Mouse (Mus musculus): ENCODE results near the gene Phex. TPM values are rescaled to one million over a fixed set of nuclear protein-coding genes. Genes with fewer than 3 reads are reported as not detected.

Phex gene
- polyA plus RNA-seq, 1 experiment from 2014 or later = 0.23 TPM

DNA sequence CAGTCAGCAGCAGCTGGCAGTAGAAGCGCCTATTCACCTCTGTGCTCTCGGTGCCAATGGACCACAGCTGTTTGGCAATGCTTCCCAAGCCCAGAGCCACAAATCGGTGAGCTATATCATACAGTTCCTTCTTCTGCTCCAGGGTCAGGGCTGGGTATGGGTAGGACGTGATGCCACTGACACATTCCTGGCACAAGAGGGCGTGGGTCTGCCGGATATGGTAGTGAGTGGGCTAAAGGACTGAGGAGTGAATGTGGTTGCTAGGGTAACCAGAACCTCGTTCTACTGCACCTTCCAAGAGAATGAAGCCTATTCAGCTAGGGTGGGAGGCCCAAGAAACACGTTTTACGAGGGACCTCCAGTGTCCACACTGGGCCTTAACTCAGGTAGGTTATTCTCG, 36.3 kb downstream of the Phex start:
- Histone ChIP-seq H3K36me3 (no peaks in the 10 kb centered on the region), H3K9ac (no peak overlapping the region), H3K4me3 (no peak overlapping the region), H3K9me3 (replicated peaks) (no peaks in the 10 kb centered on the region), H3K4me2 (no peak overlapping the region), H3K27ac (no peak overlapping the region), H3K27me3 (no peaks in the 10 kb centered on the region), H3K4me1 (replicated peaks) (no peaks in the 10 kb centered on the region)
- ATAC-seq (replicated peaks; ENCODE audit: insufficient number of reproducible peaks, insufficient read depth, low FRiP score, low read depth) = no peak
- WGBS = 54% methylated on average over 10 of the region's 10 CpGs

DNA sequence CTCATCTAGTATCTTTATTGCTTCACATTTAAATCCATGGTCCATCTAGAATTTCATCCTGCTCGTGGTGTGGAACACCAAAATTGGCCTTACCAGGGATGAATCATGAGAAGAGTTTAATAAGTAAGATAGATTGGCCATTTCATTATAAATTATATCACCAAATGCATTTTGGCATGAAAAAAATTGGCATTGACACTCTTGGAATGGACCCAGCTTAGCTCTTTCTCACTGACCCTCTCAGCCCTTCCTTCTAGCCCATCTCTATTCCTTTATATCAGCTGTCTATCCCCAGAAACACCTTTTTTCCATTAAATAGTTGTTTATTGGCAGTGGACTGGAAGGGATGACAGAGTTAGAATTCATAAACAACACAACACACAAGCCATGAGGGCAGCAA, 37.7 kb downstream of the Phex start:
- H3K9ac ChIP-seq = no peak overlapping the region
- no peak overlapping the region for H3K4me2 ChIP-seq
- WGBS = 50% methylated on average over 1 of the region's 1 CpGs
- no peaks in the 10 kb centered on the region for H3K36me3 ChIP-seq
- no peak overlapping the region for H3K4me3 ChIP-seq
- no peaks in the 10 kb centered on the region for H3K27me3 ChIP-seq
- no peaks in the 10 kb centered on the region for H3K9me3 ChIP-seq (replicated peaks)
- H3K4me1 ChIP-seq (replicated peaks) = no peaks in the 10 kb centered on the region
- ATAC-seq (replicated peaks; ENCODE audit: insufficient number of reproducible peaks, insufficient read depth, low FRiP score, low read depth) = no peak
- H3K27ac ChIP-seq = no peak overlapping the region

DNA sequence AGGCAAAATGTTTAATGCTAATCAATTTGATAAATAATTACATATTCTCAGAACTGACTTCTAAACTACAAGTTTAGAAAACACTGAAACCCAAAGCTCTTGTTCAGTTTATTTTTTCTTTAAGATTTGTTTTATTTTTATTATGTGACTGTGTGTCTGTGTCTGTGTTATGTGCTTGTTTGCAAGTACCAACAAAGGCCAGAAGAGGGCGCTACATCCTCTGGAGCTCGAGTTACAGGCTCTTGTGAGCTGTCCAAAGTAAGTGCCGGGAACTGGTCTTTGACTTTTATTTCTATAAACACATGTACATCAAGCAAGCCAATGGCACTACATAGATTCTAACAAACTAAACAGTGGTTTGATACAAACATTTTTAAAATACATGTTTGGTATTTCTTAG, 41.2 kb downstream of the Phex start:
- WGBS = 49% methylated on average over 3 of the region's 3 CpGs
- Histone ChIP-seq H3K9me3 (replicated peaks) (no peaks in the 10 kb centered on the region), H3K4me2 (no peak overlapping the region), H3K27ac (no peak overlapping the region), H3K27me3 (no peaks in the 10 kb centered on the region), H3K4me3 (no peak overlapping the region), H3K9ac (no peak overlapping the region), H3K36me3 (no peaks in the 10 kb centered on the region), H3K4me1 (replicated peaks) (no peaks in the 10 kb centered on the region)
- ATAC-seq (replicated peaks; ENCODE audit: insufficient number of reproducible peaks, insufficient read depth, low FRiP score, low read depth) = no peak

DNA sequence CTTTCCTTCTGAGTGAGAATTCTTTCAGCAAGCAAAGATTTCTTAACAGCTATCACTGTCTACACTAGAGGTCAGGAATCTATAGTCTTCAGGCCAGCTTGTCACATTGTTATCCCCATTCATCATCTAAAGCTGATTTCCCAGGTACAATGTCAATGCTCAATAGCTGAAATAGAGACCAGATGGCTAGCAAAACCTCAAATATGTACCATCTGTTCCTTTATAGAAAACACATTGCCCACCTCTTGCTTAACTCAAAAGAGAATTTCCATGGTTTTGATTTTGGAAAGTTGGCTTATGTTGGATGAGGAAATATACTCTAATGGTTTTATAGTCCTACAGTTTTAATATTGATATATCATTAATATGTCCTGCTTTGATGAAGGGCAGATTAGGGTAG, 45.9 kb downstream of the Phex start:
- Histone ChIP-seq H3K27me3 (no peaks in the 10 kb centered on the region), H3K9ac (no peak overlapping the region), H3K27ac (no peak overlapping the region), H3K36me3 (no peaks in the 10 kb centered on the region), H3K4me3 (no peak overlapping the region), H3K9me3 (replicated peaks) (no peaks in the 10 kb centered on the region), H3K4me2 (no peak overlapping the region), H3K4me1 (replicated peaks) (no peaks in the 10 kb centered on the region)
- ATAC-seq (replicated peaks; ENCODE audit: insufficient number of reproducible peaks, insufficient read depth, low FRiP score, low read depth) = no peak

DNA sequence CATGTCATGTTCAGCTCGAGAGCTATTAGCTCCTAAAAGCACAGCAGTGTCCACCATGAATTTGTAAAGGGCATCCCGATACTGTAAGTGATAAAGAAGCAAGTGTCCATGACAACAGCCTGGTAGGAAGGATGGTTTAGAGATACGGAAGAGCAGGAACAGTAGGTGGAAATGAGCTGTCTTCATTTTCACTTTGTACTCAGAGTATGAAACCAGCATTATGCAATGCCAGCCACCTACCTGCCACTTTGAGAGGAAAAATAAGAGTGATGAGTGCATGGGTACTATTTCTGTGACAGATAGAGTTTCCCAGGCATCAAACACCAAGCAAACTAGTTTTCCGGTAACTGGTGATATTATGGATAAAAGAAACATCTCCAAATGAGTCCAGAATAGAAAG, 59.6 kb downstream of the Phex start:
- no peak overlapping the region for H3K9ac ChIP-seq
- H3K9me3 ChIP-seq (replicated peaks) = no peaks in the 10 kb centered on the region
- no peaks in the 10 kb centered on the region for H3K27me3 ChIP-seq
- H3K4me2 ChIP-seq = no peak overlapping the region
- ATAC-seq (replicated peaks; ENCODE audit: insufficient number of reproducible peaks, insufficient read depth, low FRiP score, low read depth) = no peak
- H3K4me3 ChIP-seq = no peak overlapping the region
- 74% methylated on average over 4 of the region's 4 CpGs for WGBS
- H3K4me1 ChIP-seq (replicated peaks) = no peaks in the 10 kb centered on the region
- H3K27ac ChIP-seq = no peak overlapping the region
- no peaks in the 10 kb centered on the region for H3K36me3 ChIP-seq

DNA sequence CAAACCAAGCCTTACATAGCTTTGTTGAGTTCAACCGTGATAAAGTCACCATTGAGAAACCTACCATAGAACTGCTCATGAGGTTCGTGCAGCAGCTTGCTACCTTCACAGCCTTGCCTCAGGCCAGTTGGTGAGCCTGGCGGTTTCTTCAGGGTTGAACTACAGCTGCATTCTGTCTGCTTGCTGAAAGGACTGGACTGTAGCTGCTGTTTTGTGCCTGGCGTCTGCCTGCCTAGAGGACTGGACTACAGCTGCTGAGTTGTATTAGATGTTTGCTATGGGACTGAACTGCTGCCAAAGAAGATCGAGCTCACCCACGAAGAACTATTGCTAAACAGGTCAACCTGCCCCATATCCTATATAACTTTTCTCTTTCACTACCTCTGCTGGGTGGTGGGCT, 68.9 kb downstream of the Phex start:
- ATAC-seq (replicated peaks; ENCODE audit: insufficient number of reproducible peaks, insufficient read depth, low FRiP score, low read depth) = no peak
- H3K9ac ChIP-seq = no peak overlapping the region
- H3K36me3 ChIP-seq = no peaks in the 10 kb centered on the region
- no peaks in the 10 kb centered on the region for H3K27me3 ChIP-seq
- H3K27ac ChIP-seq = no peak overlapping the region
- 74% methylated on average over 6 of the region's 6 CpGs for WGBS
- H3K4me3 ChIP-seq = no peak overlapping the region
- H3K4me2 ChIP-seq = no peak overlapping the region
- H3K9me3 ChIP-seq (replicated peaks) = no peaks in the 10 kb centered on the region
- no peaks in the 10 kb centered on the region for H3K4me1 ChIP-seq (replicated peaks)

DNA sequence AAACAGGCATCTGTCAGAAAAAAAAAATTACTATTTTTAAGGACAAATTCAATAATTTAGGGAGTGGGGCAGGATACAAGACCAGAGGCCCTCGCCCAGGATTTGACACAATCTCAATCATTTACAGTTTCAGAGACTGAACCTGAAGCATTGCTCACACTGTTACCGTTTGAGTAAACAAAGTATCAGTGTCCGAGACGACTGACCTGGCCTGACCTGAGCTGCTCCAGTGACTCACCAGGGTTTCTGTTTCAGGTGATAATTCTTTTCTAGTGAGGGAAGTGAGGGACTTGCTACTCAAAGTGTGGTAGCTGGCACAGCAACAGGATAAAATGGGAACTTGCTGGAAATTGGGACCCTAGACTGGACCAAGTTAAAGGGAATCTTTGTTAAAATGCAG, 80.4 kb downstream of the Phex start:
- no peaks in the 10 kb centered on the region for H3K4me1 ChIP-seq (replicated peaks)
- H3K27me3 ChIP-seq = no peaks in the 10 kb centered on the region
- WGBS = 36% methylated on average over 4 of the region's 4 CpGs
- H3K4me2 ChIP-seq = no peak overlapping the region
- H3K4me3 ChIP-seq = no peak overlapping the region
- ATAC-seq (replicated peaks; ENCODE audit: insufficient number of reproducible peaks, insufficient read depth, low FRiP score, low read depth) = no peak
- H3K36me3 ChIP-seq = no peaks in the 10 kb centered on the region
- H3K9me3 ChIP-seq (replicated peaks) = no peaks in the 10 kb centered on the region
- H3K27ac ChIP-seq = no peak overlapping the region
- no peak overlapping the region for H3K9ac ChIP-seq

DNA sequence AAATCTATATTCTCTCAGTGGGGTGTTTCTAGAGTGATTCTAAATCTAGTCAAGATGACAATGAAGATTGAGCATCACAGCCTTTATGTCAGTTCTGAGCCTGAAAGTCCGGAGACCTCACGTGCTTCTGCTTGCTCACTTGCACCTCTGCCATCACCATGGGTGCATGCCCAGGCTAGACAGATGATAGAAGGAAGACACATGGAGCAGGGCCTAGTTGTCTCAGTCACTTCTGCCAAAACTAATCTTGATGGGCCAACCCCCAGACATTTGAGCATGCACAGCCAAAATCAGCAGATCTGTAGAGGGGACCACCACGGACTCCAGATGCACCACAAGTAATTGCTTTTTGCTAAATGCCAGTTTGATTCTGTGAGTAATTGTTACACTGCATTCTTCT, 85.3 kb downstream of the Phex start:
- no peak overlapping the region for H3K27ac ChIP-seq
- H3K36me3 ChIP-seq = no peaks in the 10 kb centered on the region
- no peak overlapping the region for H3K4me3 ChIP-seq
- no peaks in the 10 kb centered on the region for H3K9me3 ChIP-seq (replicated peaks)
- no peaks in the 10 kb centered on the region for H3K27me3 ChIP-seq
- no peak overlapping the region for H3K4me2 ChIP-seq
- no peak for ATAC-seq (replicated peaks; ENCODE audit: insufficient number of reproducible peaks, insufficient read depth, low FRiP score, low read depth)
- no peaks in the 10 kb centered on the region for H3K4me1 ChIP-seq (replicated peaks)
- H3K9ac ChIP-seq = no peak overlapping the region
- 78% methylated on average over 3 of the region's 3 CpGs for WGBS

DNA sequence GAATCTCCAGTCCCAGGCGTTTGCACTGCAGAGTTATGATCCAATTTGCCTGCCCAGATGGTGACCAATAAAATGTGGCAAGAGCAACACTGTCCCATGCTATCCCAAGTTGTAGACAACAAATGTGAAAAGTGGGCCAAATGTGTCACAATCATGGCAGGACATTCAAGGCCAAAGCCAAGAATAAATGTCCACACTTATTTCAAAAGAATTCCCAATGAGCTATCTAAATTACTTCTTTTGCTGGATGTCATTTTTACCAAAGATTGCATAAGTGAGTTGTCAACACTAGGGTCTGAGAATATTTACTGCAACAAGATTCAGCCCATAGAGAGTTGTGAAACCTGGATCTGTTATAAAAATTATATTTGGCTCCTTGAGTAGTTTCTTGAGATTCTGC, 86.7 kb downstream of the Phex start:
- Histone ChIP-seq H3K4me2 (no peak overlapping the region), H3K4me1 (replicated peaks) (no peaks in the 10 kb centered on the region), H3K4me3 (no peak overlapping the region), H3K36me3 (no peaks in the 10 kb centered on the region), H3K9me3 (replicated peaks) (no peaks in the 10 kb centered on the region), H3K27ac (no peak overlapping the region), H3K9ac (no peak overlapping the region), H3K27me3 (no peaks in the 10 kb centered on the region)
- 43% methylated on average over 1 of the region's 1 CpGs for WGBS
- no peak for ATAC-seq (replicated peaks; ENCODE audit: insufficient number of reproducible peaks, insufficient read depth, low FRiP score, low read depth)

DNA sequence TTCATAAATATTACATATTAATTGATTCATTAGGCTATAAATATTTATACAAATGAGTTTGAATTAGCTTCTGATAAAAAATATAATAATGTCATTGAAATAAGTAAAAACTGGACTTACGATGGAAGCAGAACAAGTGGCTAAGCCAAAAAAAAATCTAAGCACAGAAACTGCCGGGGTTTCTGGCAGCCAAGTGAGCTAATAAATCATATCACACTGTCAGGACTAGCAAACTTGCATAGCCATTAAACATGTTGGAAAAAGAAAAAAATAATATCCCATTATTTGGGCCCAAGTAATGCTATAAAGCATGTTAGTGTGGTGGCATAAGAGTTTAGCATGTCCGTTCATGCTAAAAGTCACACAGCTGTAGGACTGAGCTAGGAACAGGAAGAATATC, 87.4 kb downstream of the Phex start:
- H3K4me1 ChIP-seq (replicated peaks) = no peaks in the 10 kb centered on the region
- no peak overlapping the region for H3K4me2 ChIP-seq
- no peak overlapping the region for H3K27ac ChIP-seq
- no peaks in the 10 kb centered on the region for H3K27me3 ChIP-seq
- no peaks in the 10 kb centered on the region for H3K36me3 ChIP-seq
- ATAC-seq (replicated peaks; ENCODE audit: insufficient number of reproducible peaks, insufficient read depth, low FRiP score, low read depth) = no peak
- WGBS = 74% methylated on average over 3 of the region's 3 CpGs
- no peaks in the 10 kb centered on the region for H3K9me3 ChIP-seq (replicated peaks)
- H3K4me3 ChIP-seq = no peak overlapping the region
- H3K9ac ChIP-seq = no peak overlapping the region

DNA sequence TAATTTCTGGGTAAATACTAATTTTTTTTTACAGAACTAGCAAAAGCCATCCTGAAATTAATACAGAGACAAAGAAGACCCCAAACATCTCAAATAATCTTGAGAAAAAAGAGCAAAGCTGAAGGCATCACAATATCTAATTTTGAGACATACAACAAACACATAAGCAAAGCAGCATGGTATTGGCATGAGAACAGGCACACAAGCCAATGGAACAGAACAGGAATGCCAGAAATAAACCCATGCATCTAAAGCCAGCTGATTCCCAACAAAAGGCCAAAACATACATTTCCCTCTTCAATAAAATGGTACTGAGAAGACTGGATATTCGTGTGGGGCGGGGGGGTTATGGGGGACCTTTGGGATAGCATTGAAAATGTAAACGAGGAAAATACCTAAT, 90.7 kb downstream of the Phex start:
- Histone ChIP-seq H3K9ac (no peak overlapping the region), H3K36me3 (no peaks in the 10 kb centered on the region), H3K4me1 (replicated peaks) (no peaks in the 10 kb centered on the region), H3K4me3 (no peak overlapping the region), H3K27ac (no peak overlapping the region), H3K27me3 (no peaks in the 10 kb centered on the region), H3K9me3 (replicated peaks) (no peaks in the 10 kb centered on the region), H3K4me2 (no peak overlapping the region)
- no peak for ATAC-seq (replicated peaks; ENCODE audit: insufficient number of reproducible peaks, insufficient read depth, low FRiP score, low read depth)
- 69% methylated on average over 3 of the region's 3 CpGs for WGBS

DNA sequence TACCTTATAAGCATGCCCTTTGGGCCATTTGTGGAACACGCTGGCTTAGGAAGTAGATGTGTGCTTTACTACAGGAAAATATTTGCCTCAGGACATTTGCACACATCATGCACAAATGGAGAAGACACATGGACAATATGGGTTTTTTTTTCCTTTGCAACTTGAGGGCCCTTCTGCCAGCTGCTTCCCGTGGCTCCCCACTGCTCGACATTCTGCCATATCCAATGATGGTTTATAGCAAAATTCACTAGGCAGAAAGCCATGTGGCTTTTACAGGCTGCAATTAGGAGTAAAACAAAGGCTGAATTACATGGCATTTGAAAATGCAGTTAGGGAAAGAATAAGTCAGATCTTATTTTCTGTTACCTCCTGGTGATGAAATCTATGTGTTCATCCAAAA, 104.8 kb downstream of the Phex start:
- Histone ChIP-seq H3K9ac (no peak overlapping the region), H3K4me3 (no peak overlapping the region), H3K27ac (no peak overlapping the region), H3K4me1 (replicated peaks) (no peaks in the 10 kb centered on the region), H3K36me3 (no peaks in the 10 kb centered on the region), H3K4me2 (no peak overlapping the region), H3K27me3 (no peaks in the 10 kb centered on the region), H3K9me3 (replicated peaks) (no peaks in the 10 kb centered on the region)
- ATAC-seq (replicated peaks; ENCODE audit: insufficient number of reproducible peaks, insufficient read depth, low FRiP score, low read depth) = no peak
- WGBS = 83% methylated on average over 3 of the region's 3 CpGs

DNA sequence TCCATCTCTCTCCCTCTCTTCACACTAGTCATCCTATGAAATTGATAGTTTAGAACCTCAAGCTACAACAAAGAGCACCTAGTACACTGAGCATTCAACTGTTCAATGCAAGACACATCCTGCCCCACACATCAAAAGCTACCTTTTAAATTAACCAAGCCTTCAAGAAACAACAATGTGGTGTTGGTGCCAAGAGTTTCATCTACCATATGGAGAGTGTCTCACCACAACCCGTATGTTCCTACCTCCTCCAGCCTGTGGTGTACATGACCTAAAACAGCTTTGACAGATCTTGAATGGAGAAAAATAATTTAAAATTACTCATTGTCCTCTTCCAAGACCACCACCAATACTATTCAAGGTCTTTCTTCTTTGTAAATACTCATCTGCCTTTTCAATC, 106.9 kb downstream of the Phex start:
- no peak overlapping the region for H3K9ac ChIP-seq
- H3K9me3 ChIP-seq (replicated peaks) = no peaks in the 10 kb centered on the region
- H3K27me3 ChIP-seq = no peaks in the 10 kb centered on the region
- ATAC-seq (replicated peaks; ENCODE audit: insufficient number of reproducible peaks, insufficient read depth, low FRiP score, low read depth) = no peak
- H3K27ac ChIP-seq = no peak overlapping the region
- no peaks in the 10 kb centered on the region for H3K36me3 ChIP-seq
- H3K4me3 ChIP-seq = no peak overlapping the region
- WGBS = 58% methylated on average over 1 of the region's 1 CpGs
- H3K4me2 ChIP-seq = no peak overlapping the region
- H3K4me1 ChIP-seq (replicated peaks) = no peaks in the 10 kb centered on the region
